Mouse (Mus musculus): ENCODE data around the gene Tmem266.

DNA sequence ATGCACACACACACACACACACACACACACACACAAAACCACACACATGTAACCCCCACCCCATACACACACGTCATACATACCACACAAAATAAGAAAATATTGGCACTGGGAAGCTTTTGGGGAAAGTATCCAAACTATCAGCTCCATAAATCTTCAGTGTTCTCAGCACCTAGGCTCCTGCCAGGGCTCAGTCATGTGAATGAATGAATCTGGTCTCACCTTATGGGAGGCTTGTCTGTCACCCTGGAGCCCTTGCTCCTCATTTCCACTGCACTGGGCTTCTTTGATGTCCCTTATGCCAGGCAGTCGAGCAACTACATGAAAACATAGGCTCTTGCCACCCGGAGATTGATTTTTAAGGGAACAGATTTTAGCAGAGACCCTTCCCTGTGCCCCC is 33.7 kb downstream of the Tmem266 start:
- TF ChIP-seq MYOG (IDR thresholded peaks at IDR 0.05; ENCODE audit: control insufficient read depth, extremely low read depth, insufficient read length) = no peak
- no peak for TF ChIP-seq CTCF (IDR thresholded peaks at IDR 0.05; ENCODE audit: control insufficient read depth, insufficient read depth, insufficient read length)
- no peak for TF ChIP-seq MAX (IDR thresholded peaks at IDR 0.05)
- no peak for TF ChIP-seq USF1 (IDR thresholded peaks at IDR 0.05; ENCODE audit: low read depth)
- TF ChIP-seq CEBPB (IDR thresholded peaks at IDR 0.05; ENCODE audit: low read depth) = no peak
- TF ChIP-seq FOSL1 (IDR thresholded peaks at IDR 0.05; ENCODE audit: insufficient read depth, low read length, poor library complexity, severe bottlenecking) = no peak
- TF ChIP-seq MYOD1 (IDR thresholded peaks at IDR 0.05; ENCODE audit: control insufficient read depth, insufficient read length, low read depth) = no peak

Measured in C2C12 (cell line).